Mouse (Mus musculus) forebrain, embryonic 14.5 days (tissue): ENCODE results near the gene Nosip. TPM values are rescaled to one million over a fixed set of nuclear protein-coding genes. Genes with fewer than 3 reads are reported as not detected.

Experiments
- ATAC-seq: fragments of 200-750 bp; cut with Nextera tagmentation; 2 replicates; pipeline ENCODE4 v1.8.0; 2017; ENCODE audit warnings: mild to moderate bottlenecking, moderate library complexity
- DNase-seq: peaks from one replicate; pipeline ENCODE4 v3.0.0-alpha.2; 2015; ENCODE audit warnings: low spot score
- H3K27ac ChIP-seq: fragments of 300-500 bp; sonication (generic); 2 replicates; pipeline ENCODE4 v1.5.1; 2014; ENCODE audit warnings: low read depth, mild to moderate bottlenecking, control low read depth, low read length, moderate library complexity
- H3K27me3 ChIP-seq: fragments of 300-500 bp; sonication (generic); replicated peaks from 2 replicates; pipeline ENCODE4 v1.6.1; 2014; ENCODE audit warnings: low read length, control low read depth, mixed read lengths; ENCODE audit not compliant: control insufficient read depth, insufficient read depth
- H3K36me3 ChIP-seq: fragments of 300-500 bp; sonication (generic); 2 replicates; pipeline ENCODE4 v1.6.1; 2014; ENCODE audit warnings: low read length, control low read depth; ENCODE audit not compliant: control insufficient read depth, insufficient read depth
- H3K4me1 ChIP-seq: fragments of 300-500 bp; sonication (generic); 2 replicates; pipeline ENCODE4 v1.6.1; 2014; ENCODE audit warnings: antibody characterized with exemption, low read length, control low read depth; ENCODE audit not compliant: control insufficient read depth, insufficient read depth
- H3K4me2 ChIP-seq: fragments of 300-500 bp; sonication (generic); 2 replicates; pipeline ENCODE4 v1.6.1; 2014; ENCODE audit warnings: mild to moderate bottlenecking, control low read depth, low read length
- H3K4me3 ChIP-seq: fragments of 300-500 bp; sonication (generic); 2 replicates; pipeline ENCODE4 v1.5.1; 2014; ENCODE audit warnings: low read depth, low read length, control low read depth
- H3K9ac ChIP-seq: fragments of 300-500 bp; sonication (generic); 2 replicates; pipeline ENCODE4 v1.6.1; 2014; ENCODE audit warnings: mild to moderate bottlenecking, low read length, control low read depth, moderate library complexity
- H3K9me3 ChIP-seq: fragments of 300-500 bp; sonication (generic); replicated peaks from 2 replicates; pipeline ENCODE4 v1.6.1; 2016; ENCODE audit warnings: low read length, control low read depth, mixed read lengths; ENCODE audit not compliant: control insufficient read depth
- WGBS: fragments of 180-500 bp; shearing (Covaris S2); extraction: QIAGEN DNeasy Blood & Tissue Kit; methylation state at CpG from one replicate; pipeline ENCODE4 v1.1.7; 2014; 5-methylcytosine and 5-hydroxymethylcytosine counted together
- polyA plus RNA-seq: library from polyadenylated mRNA; unstranded; fragments of >200 nt; fragmentation: Nextera tagmentation; extraction: Ambion mirVana; gene quantifications from 2 replicates; pipeline ENCODE4 v1.2.1, GENCODE M21; 2014

Gene Nosip
- polyA plus RNA-seq, 1 experiment from 2014 or later, result 71.8 TPM

DNA sequence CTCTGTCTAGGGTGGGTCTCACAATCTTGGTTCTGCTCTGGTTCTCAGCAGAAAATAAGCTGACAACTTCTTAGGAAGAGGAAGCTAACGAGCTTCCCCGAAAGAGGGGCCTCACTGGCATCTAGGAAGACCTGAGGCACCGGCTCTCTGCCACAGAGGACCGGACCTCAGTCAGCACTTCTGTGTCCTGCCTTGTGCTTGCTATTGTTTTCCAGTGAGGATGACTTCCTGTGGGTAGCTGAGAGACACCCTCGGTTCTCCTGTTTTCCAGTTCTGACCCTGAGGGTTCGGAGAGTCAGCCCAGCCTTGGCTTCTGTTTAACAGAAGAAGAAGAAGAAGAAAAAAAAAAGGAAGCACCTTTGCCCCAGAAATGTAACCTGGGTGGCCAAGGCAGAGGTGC lies 35.2 kb downstream of the Nosip start:
- no peak overlapping the region for H3K9ac ChIP-seq
- ATAC-seq, result no peak
- H3K4me3 ChIP-seq, result no peak overlapping the region
- no peak overlapping the region for H3K4me2 ChIP-seq
- H3K27ac ChIP-seq, result no peak overlapping the region
- 41% methylated on average over 6 of the region's 6 CpGs for WGBS
- DNase-seq, result no peak
- no peaks in the 10 kb centered on the region for H3K36me3 ChIP-seq
- no peaks in the 10 kb centered on the region for H3K4me1 ChIP-seq
- no peaks in the 10 kb centered on the region for H3K27me3 ChIP-seq
- H3K9me3 ChIP-seq, result no peaks in the 10 kb centered on the region

DNA sequence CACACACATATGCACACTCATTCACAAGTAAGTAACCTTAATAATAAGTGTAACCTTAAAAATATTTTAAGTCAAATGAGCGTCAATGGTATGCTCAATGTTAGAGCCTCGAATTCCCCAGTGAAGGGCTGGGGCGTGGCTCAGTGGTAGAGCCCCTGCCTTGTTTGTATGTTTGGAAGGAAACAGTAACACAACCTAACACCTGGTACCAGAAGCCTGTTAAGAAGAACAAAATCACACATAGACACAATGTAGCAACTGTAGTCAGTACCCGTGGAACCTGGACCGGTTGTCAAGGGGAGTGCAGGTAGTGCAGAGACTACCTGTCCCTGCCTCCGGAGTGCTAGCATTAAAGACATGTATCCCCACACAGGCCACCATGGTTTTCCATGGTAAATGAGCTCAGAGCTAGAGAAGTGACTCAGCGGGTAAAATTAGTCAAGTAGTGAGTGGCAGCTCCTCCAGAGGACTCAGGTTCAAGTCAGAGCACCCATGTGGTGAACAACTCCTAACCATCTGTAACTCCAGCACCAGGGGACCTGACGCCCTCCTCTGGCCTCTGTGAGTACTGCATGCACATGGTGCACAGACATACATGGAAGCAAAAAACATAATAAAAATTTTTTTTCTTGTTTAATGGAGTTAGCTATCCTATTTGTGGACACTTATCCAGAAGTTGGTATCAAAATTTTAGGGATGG lies 36.5 kb downstream of the Nosip start:
- no peak overlapping the region for H3K4me2 ChIP-seq
- no peak for DNase-seq
- no peaks in the 10 kb centered on the region for H3K4me1 ChIP-seq
- H3K27ac ChIP-seq, result no peak overlapping the region
- no peak overlapping the region for H3K4me3 ChIP-seq
- no peak for ATAC-seq
- H3K27me3 ChIP-seq, result no peaks in the 10 kb centered on the region
- WGBS, result 91% methylated on average over 8 of the region's 8 CpGs
- H3K36me3 ChIP-seq, result no peaks in the 10 kb centered on the region
- H3K9ac ChIP-seq, result no peak overlapping the region
- no peaks in the 10 kb centered on the region for H3K9me3 ChIP-seq

DNA sequence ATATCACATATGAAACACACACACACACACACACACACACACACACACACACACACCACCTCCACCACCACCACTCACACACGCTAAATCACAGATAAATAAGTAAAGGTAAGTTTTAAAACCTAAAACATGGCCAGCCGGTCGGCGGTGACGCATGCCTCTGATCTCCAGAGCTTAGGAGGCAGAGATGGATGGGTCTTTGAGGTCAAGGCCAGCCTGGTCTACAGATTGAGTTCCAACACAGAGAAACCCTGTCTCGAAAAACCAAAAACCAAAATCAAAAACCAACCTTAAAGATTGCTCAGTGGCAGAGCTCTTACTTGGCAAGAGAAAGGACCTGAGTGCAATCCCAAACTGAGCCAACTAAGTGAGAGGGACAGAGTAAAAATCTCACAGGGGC lies 37.8 kb downstream of the Nosip start:
- H3K27ac ChIP-seq, result no peak overlapping the region
- H3K4me3 ChIP-seq, result no peak overlapping the region
- no peak overlapping the region for H3K9ac ChIP-seq
- no peaks in the 10 kb centered on the region for H3K36me3 ChIP-seq
- ATAC-seq (no peak), DNase-seq (no peak)
- no peaks in the 10 kb centered on the region for H3K27me3 ChIP-seq
- H3K9me3 ChIP-seq, result no peaks in the 10 kb centered on the region
- H3K4me2 ChIP-seq, result no peak overlapping the region
- H3K4me1 ChIP-seq, result no peaks in the 10 kb centered on the region
- 93% methylated on average over 6 of the region's 6 CpGs for WGBS

DNA sequence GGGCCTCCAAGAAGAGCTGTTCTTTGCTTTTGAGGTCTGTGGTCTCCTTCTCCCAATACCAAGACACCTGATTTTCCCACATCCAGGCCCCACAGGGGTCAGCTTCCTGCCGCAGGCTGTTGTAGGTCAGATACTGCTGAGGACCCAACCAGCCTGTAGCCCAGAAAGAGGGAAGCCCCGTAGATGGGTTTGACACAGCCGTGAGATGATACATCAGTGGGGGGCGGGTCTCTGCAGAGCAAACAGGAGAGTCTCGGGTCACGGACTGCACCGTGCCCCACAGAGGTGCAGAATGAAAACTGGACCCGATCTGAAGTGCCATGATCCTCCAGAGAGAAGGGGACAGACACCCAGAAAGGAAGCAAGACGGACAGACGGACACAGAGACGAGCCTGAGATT lies 40.2 kb downstream of the Nosip start:
- H3K36me3 ChIP-seq, result no peaks in the 10 kb centered on the region
- 87% methylated on average over 11 of the region's 11 CpGs for WGBS
- no peaks in the 10 kb centered on the region for H3K27me3 ChIP-seq
- no peaks in the 10 kb centered on the region for H3K9me3 ChIP-seq
- H3K9ac ChIP-seq, result no peak overlapping the region
- no peak overlapping the region for H3K27ac ChIP-seq
- H3K4me3 ChIP-seq, result no peak overlapping the region
- ATAC-seq (no peak), DNase-seq (no peak)
- no peaks in the 10 kb centered on the region for H3K4me1 ChIP-seq
- H3K4me2 ChIP-seq, result no peak overlapping the region

DNA sequence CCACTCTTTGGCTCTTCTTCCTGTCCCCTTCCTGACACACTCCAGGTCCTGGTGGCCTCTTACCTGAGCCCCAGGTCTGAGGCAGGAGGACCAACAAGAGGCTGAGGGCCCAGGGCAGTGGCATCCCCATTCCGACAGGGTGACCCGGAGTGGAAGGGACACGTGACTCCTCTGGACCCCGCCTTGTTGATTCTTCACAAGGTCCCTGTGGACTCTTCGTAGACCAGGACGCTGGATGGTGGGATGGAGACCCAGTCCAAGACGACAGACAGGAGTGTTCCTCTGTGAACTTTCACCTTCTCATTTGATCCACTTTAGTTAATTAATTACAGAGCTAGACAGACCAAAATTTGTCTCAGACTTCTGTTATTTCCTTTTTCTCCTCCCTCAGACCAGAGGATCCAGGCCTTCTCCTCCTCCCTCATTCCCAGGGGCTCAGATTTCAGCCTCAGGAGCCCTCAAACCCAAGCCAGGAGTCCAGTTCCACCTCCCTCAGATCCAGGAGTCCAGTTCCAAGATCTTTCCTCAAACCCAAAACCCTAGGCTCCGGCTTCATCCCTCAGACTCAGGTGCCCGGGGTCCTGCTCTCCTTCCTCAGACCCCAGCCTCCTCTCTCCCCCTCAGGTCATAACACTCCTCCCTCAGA lies 40.8 kb downstream of the Nosip start:
- WGBS, result 85% methylated on average over 9 of the region's 9 CpGs
- H3K27me3 ChIP-seq, result no peaks in the 10 kb centered on the region
- no peak overlapping the region for H3K4me3 ChIP-seq
- no peaks in the 10 kb centered on the region for H3K36me3 ChIP-seq
- no peak overlapping the region for H3K9ac ChIP-seq
- no peaks in the 10 kb centered on the region for H3K4me1 ChIP-seq
- DNase-seq (no peak), ATAC-seq (no peak)
- no peaks in the 10 kb centered on the region for H3K9me3 ChIP-seq
- no peak overlapping the region for H3K27ac ChIP-seq
- H3K4me2 ChIP-seq, result no peak overlapping the region

DNA sequence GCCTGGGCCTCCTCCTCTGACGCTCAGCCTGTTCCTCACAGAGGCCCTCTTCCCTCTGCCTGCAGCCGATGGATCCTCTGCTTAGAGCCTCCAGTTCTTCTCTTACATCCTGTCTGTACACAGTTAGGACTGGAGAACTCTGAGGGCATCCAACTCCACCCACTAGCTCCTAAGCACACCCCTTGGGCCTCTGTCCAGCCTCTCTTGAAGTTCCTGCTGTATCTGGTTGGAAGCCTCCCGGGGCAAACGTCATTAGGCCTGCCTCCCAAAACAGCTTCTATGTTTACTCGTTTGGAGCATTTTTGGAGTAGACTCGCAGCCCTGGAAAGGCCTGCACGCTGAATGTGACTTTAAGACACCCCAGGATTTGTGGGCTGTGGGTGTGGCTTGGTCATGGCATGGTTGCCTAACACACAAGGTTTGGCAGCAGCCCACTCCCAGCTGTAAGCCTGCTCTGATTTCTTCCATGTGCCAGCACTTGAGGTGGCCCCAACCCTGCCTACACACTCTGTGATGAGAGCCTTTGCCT lies 41.5 kb downstream of the Nosip start, which contains the start of gene Fcgrt:
TSS of gene Fcgrt (minus strand) at position 200 of the 529 bp plus-strand sequence.
- Histone ChIP-seq H3K4me2 (no peak within 1 kb of the TSS), H3K4me3 (no peak within 1 kb of the TSS)
- 79% methylated on average over 7 of the region's 7 CpGs for WGBS

DNA sequence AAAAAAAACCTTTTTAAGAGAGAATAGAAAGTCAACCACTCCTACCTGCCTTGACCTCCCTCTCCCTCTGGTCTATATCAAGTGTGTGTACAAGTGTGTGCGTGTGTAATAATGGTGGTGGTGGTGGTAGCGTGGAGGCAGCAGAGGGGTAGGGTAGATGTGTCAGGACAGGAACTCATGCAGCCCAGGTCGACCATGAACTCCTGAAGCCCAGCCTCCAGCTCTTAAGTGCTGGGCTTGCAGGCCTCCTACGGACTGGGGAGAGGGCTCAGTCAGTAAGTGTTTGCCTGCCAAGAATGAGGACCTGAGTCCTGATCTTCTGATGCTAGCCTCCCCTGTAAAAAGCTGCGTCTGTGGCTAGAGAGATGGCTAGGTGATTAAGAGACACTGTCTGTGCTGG lies 42.7 kb downstream of the Nosip start:
- no peak overlapping the region for H3K4me3 ChIP-seq
- H3K27ac ChIP-seq, result no peak overlapping the region
- no peaks in the 10 kb centered on the region for H3K9me3 ChIP-seq
- no peaks in the 10 kb centered on the region for H3K27me3 ChIP-seq
- ATAC-seq (no peak), DNase-seq (no peak)
- no peak overlapping the region for H3K9ac ChIP-seq
- H3K36me3 ChIP-seq, result no peaks in the 10 kb centered on the region
- 84% methylated on average over 5 of the region's 5 CpGs for WGBS
- H3K4me1 ChIP-seq, result no peaks in the 10 kb centered on the region
- no peak overlapping the region for H3K4me2 ChIP-seq

More for the DNA sequence above, 41.5 kb downstream of the Nosip start, which contains the start of gene Fcgrt:
- no peak for DNase-seq
- H3K27ac ChIP-seq, result no peak within 1 kb of the TSS
- no peak within 1 kb of the TSS for H3K9ac ChIP-seq
- H3K4me1 ChIP-seq, result no peaks in the 10 kb centered on the region
- H3K36me3 ChIP-seq, result no peaks in the 10 kb centered on the region
- no peak for ATAC-seq
- H3K9me3 ChIP-seq, result no peaks in the 10 kb centered on the region
- H3K27me3 ChIP-seq, result no peaks in the 10 kb centered on the region

DNA sequence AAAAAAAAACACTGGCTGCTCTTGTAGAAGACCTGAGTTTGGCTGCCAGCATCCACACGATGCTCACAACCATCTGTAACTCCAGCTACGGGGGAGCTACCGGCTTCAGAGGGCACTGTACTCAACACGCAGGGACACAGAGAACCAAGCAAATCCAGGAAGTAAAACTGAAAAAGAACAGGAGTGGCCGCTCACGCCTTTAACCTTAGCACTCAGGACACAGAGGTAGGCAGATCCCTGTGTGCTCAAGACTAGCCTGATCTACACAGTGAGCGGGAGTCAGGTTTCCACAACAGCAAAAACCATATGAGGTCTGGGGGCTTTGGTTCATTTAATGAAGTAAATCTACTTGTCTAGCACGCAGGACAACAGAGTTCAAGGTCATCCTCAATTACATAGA lies 43.3 kb downstream of the Nosip start:
- no peak for ATAC-seq
- Histone ChIP-seq H3K4me3 (no peak overlapping the region), H3K4me1 (no peaks in the 10 kb centered on the region), H3K9me3 (no peaks in the 10 kb centered on the region), H3K27ac (no peak overlapping the region), H3K4me2 (no peak overlapping the region), H3K36me3 (no peaks in the 10 kb centered on the region), H3K27me3 (no peaks in the 10 kb centered on the region), H3K9ac (no peak overlapping the region)
- 81% methylated on average over 8 of the region's 8 CpGs for WGBS
- DNase-seq, result no peak

DNA sequence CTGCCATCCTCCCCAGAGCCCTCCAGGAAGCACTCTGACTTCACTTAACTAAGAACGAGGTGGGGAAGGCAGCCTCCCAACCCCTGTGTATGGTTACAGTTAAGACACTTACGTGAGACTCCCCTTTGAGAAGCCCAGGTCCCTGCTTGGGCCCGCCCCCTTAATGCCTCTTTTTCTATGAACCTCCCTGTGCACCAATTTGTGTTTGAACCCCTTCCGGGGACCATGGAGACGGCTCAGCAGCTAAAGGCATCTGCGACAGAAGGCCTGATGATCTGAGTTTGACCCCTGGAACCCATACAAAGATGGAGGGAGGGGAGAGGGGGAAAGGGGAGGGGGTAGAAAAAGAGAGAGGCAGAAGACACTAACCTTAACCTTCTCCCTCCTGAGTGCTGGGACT lies 44.2 kb downstream of the Nosip start:
- no peaks in the 10 kb centered on the region for H3K27me3 ChIP-seq
- H3K27ac ChIP-seq, result no peak overlapping the region
- ATAC-seq (no peak), DNase-seq (no peak)
- no peak overlapping the region for H3K9ac ChIP-seq
- H3K4me1 ChIP-seq, result no peaks in the 10 kb centered on the region
- no peaks in the 10 kb centered on the region for H3K9me3 ChIP-seq
- H3K4me2 ChIP-seq, result no peak overlapping the region
- H3K36me3 ChIP-seq, result no peaks in the 10 kb centered on the region
- 28% methylated on average over 6 of the region's 6 CpGs for WGBS
- no peak overlapping the region for H3K4me3 ChIP-seq
